In genomic region chr17:48064196-48064843, GRCm38 (mm10) we compare ENCODE assay signal across 16 mouse cellular contexts. TPM values are rescaled to one million over a fixed set of nuclear protein-coding genes. Genes with fewer than 3 reads are reported as not detected.
DNase-seq lines count a peak whose midpoint lies in the region; ATAC-seq and TF ChIP-seq lines count a peak whose summit lies in the region.
"Had no signal": no experiment of that assay in that cellular context is flagged by ENCODE, and none has a peak within 500 bp of the region (broad histone marks: within the 10 kb centered on the region; RNA-seq: fewer than 3 reads in every experiment).

No protein-coding gene starts in this region.

- H3K27ac ChIP-seq in midbrain, embryonic 13.5 days: no peak overlapping the region
- no peak overlapping the region for H3K27ac ChIP-seq in midbrain, postnatal 0 days (ENCODE audit: low read depth, low read length)
- no peak overlapping the region; the same call in 1 of the 2 replicates for H3K27ac ChIP-seq in forebrain, embryonic 16.5 days (ENCODE audit: low read length)
- H3K27ac ChIP-seq in stomach, embryonic 16.5 days (ENCODE audit: low read length): no peak overlapping the region
- H3K27ac ChIP-seq: heart, adult 2 months; liver, embryonic 15.5 days had no signal

- 37% methylated on average over 10 of the region's 10 CpGs for WGBS in midbrain, embryonic 13.5 days
- WGBS in midbrain, postnatal 0 days: 32% methylated on average over 10 of the region's 10 CpGs
- 35% methylated on average over 10 of the region's 10 CpGs for WGBS in forebrain, embryonic 16.5 days
- 35% methylated on average over 10 of the region's 10 CpGs for WGBS in stomach, embryonic 16.5 days

- no peak overlapping the region for H3K9ac ChIP-seq in midbrain, embryonic 13.5 days (replicated peaks)
- H3K9ac ChIP-seq in midbrain, postnatal 0 days (replicated peaks; ENCODE audit: low read length, poor library complexity, severe bottlenecking): no peak overlapping the region
- no peak overlapping the region for H3K9ac ChIP-seq in forebrain, embryonic 16.5 days (replicated peaks; ENCODE audit: low read depth, low read length)
- H3K9ac ChIP-seq in stomach, embryonic 16.5 days (ENCODE audit: low read length): no peak overlapping the region
- H3K9ac ChIP-seq: liver, embryonic 15.5 days had no signal

- no peaks in the 10 kb centered on the region for H3K9me3 ChIP-seq in midbrain, embryonic 13.5 days
- H3K9me3 ChIP-seq in midbrain, postnatal 0 days (ENCODE audit: low read length): no peaks in the 10 kb centered on the region
- no peaks in the 10 kb centered on the region for H3K9me3 ChIP-seq in forebrain, embryonic 16.5 days (ENCODE audit: control insufficient read depth, low read length)
- no peaks in the 10 kb centered on the region for H3K9me3 ChIP-seq in stomach, embryonic 16.5 days (replicated peaks; ENCODE audit: control insufficient read depth, low read length)
- H3K9me3 ChIP-seq: liver, embryonic 15.5 days had no signal

- peak; percentile 36 for DNase-seq in embryo, embryonic 10.5 days (ENCODE audit: low spot score)
- no peak for DNase-seq in embryo, embryonic 10 days (ENCODE audit: low spot score)
- no peak for DNase-seq in midbrain, postnatal 0 days (ENCODE audit: low spot score)
- DNase-seq in urinary bladder, postnatal 25 days (ENCODE audit: low spot score): no peak
- DNase-seq: adrenal gland, postnatal 10 days; heart, adult 2 months; heart, postnatal 14 days; kidney, postnatal 36 days had no signal

- no peaks in the 10 kb centered on the region for H3K36me3 ChIP-seq in midbrain, embryonic 13.5 days
- no peaks in the 10 kb centered on the region for H3K36me3 ChIP-seq in midbrain, postnatal 0 days (ENCODE audit: insufficient read depth, low read length)
- no peaks in the 10 kb centered on the region for H3K36me3 ChIP-seq in forebrain, embryonic 16.5 days (ENCODE audit: control insufficient read depth, insufficient read depth)
- no peaks in the 10 kb centered on the region for H3K36me3 ChIP-seq in stomach, embryonic 16.5 days (ENCODE audit: control insufficient read depth, insufficient read depth, low read length)
- H3K36me3 ChIP-seq: liver, embryonic 15.5 days had no signal

- peaks cover 32% of the 10 kb centered on the region for H3K4me1 ChIP-seq in midbrain, embryonic 13.5 days (replicated peaks)
- no peaks in the 10 kb centered on the region for H3K4me1 ChIP-seq in midbrain, postnatal 0 days (ENCODE audit: insufficient read depth, low read length)
- H3K4me1 ChIP-seq in forebrain, embryonic 16.5 days (replicated peaks; ENCODE audit: control insufficient read depth, insufficient read depth, low read length): peaks cover 13% of the 10 kb centered on the region
- H3K4me1 ChIP-seq in stomach, embryonic 16.5 days (ENCODE audit: control insufficient read depth, insufficient read depth, low read length): peaks cover 11% of the 10 kb centered on the region
- H3K4me1 ChIP-seq: liver, embryonic 15.5 days had no signal

- H3K27me3 ChIP-seq in midbrain, embryonic 13.5 days: peaks cover 6% of the 10 kb centered on the region; the same call in 1 of the 2 replicates
- H3K27me3 ChIP-seq in midbrain, postnatal 0 days (ENCODE audit: insufficient read depth, low read length): peaks cover 3% of the 10 kb centered on the region
- no peaks in the 10 kb centered on the region for H3K27me3 ChIP-seq in forebrain, embryonic 16.5 days (replicated peaks; ENCODE audit: control insufficient read depth, insufficient read depth, low read length)
- no peaks in the 10 kb centered on the region for H3K27me3 ChIP-seq in stomach, embryonic 16.5 days (ENCODE audit: control insufficient read depth, insufficient read depth, low read length)
- H3K27me3 ChIP-seq: liver, embryonic 15.5 days had no signal

- H3K4me2 ChIP-seq in midbrain, embryonic 13.5 days (replicated peaks): no peak overlapping the region
- no peak overlapping the region for H3K4me2 ChIP-seq in midbrain, postnatal 0 days (ENCODE audit: low read depth, low read length, poor library complexity, severe bottlenecking)
- H3K4me2 ChIP-seq in forebrain, embryonic 16.5 days (ENCODE audit: low read length): no peak overlapping the region
- no peak overlapping the region for H3K4me2 ChIP-seq in stomach, embryonic 16.5 days (ENCODE audit: low read depth, low read length)
- H3K4me2 ChIP-seq: liver, embryonic 15.5 days had no signal

- ATAC-seq in midbrain, embryonic 13.5 days: peak; percentile 57; the same call in 1 of the 2 replicates
- ATAC-seq in midbrain, postnatal 0 days (ENCODE audit: low FRiP score): no peak
- peak; percentile 54 for ATAC-seq in forebrain, embryonic 16.5 days
- ATAC-seq in stomach, embryonic 16.5 days (ENCODE audit: insufficient read depth, low FRiP score): peak; percentile 34; the same call in 1 of the 2 replicates
- no peak for ATAC-seq in erythroblast, adult 5-6 weeks (replicated peaks; ENCODE audit: low FRiP score, poor library complexity, severe bottlenecking)

- H3K4me3 ChIP-seq in midbrain, embryonic 13.5 days (replicated peaks): no peak overlapping the region
- no peak overlapping the region for H3K4me3 ChIP-seq in midbrain, postnatal 0 days (ENCODE audit: low read depth, low read length)
- H3K4me3 ChIP-seq in forebrain, embryonic 16.5 days (replicated peaks; ENCODE audit: low read length): no peak overlapping the region
- H3K4me3 ChIP-seq in stomach, embryonic 16.5 days (replicated peaks; ENCODE audit: low read length): no peak overlapping the region
- H3K4me3 ChIP-seq: heart, adult 2 months; liver, embryonic 15.5 days had no signal

- TF ChIP-seq CTCF in midbrain, postnatal 0 days (IDR thresholded peaks at IDR 0.05): no peak

RNA-seq across cellular contexts. Expression of gene 1700067P10Rik, which starts 24.8 kb away (rescaled TPM):
- 0.34 TPM in 1 of 2 replicates, not detected in the other for polyA plus RNA-seq in midbrain, embryonic 13.5 days (2015; fragmentation: Nextera tagmentation; extraction: Ambion mirVana)
- total RNA-seq in midbrain, postnatal 0 days (2014; rRNA removed): not detected in 2 replicates
- polyA plus RNA-seq in midbrain, postnatal 0 days (2015; fragmentation: Nextera tagmentation; extraction: Ambion mirVana): not detected in 2 replicates
- not detected in 2 replicates for polyA plus RNA-seq in forebrain, embryonic 16.5 days (2015; fragmentation: Nextera tagmentation; extraction: Ambion mirVana)
- not detected in 2 replicates for polyA plus RNA-seq in stomach, embryonic 16.5 days (2015; fragmentation: Nextera tagmentation; extraction: Ambion mirVana)
- not detected in 2 replicates for total RNA-seq in erythroblast, adult 5-6 weeks (2015; ENCODE audit: low replicate concordance)
- not detected in 2 replicates for total RNA-seq in erythroblast, adult 5-6 weeks (2017; ENCODE audit: low replicate concordance)
- total RNA-seq: adrenal gland, postnatal 10 days; common myeloid progenitor, adult 5-6 weeks; heart, adult 2 months; heart, postnatal 14 days had no signal
- polyA plus RNA-seq: heart, adult 2 months; intestine, embryonic 14.5 days; liver, embryonic 15.5 days; small intestine, adult 2 months had no signal

RNA-seq across cellular contexts. Expression of gene 1700122O11Rik, which starts 26.2 kb away (rescaled TPM):
- not detected in 2 replicates for polyA plus RNA-seq in midbrain, embryonic 13.5 days (2015; fragmentation: Nextera tagmentation; extraction: Ambion mirVana)
- not detected in 2 replicates for total RNA-seq in midbrain, postnatal 0 days (2014; rRNA removed)
- polyA plus RNA-seq in midbrain, postnatal 0 days (2015; fragmentation: Nextera tagmentation; extraction: Ambion mirVana): not detected in 2 replicates
- not detected in 2 replicates for polyA plus RNA-seq in forebrain, embryonic 16.5 days (2015; fragmentation: Nextera tagmentation; extraction: Ambion mirVana)
- polyA plus RNA-seq in stomach, embryonic 16.5 days (2015; fragmentation: Nextera tagmentation; extraction: Ambion mirVana): not detected in 2 replicates
- not detected in 2 replicates for total RNA-seq in erythroblast, adult 5-6 weeks (2015; ENCODE audit: low replicate concordance)
- total RNA-seq in erythroblast, adult 5-6 weeks (2017; ENCODE audit: low replicate concordance): not detected in 2 replicates
- total RNA-seq: adrenal gland, postnatal 10 days; common myeloid progenitor, adult 5-6 weeks; heart, adult 2 months; heart, postnatal 14 days had no signal
- polyA plus RNA-seq: heart, adult 2 months; intestine, embryonic 14.5 days; liver, embryonic 15.5 days; small intestine, adult 2 months had no signal

Comparison
In these comparisons a context has a peak if more than half of its experiments do, and no peak if none do; other contexts are left out.
1. ATAC-seq: peak in midbrain, embryonic 13.5 days (single experiment), forebrain, embryonic 16.5 days (single experiment) and stomach, embryonic 16.5 days (single experiment); none in midbrain, postnatal 0 days (single experiment) and erythroblast, adult 5-6 weeks (single experiment).